ENCODE assay signal across 20 mouse cellular contexts in the genomic region with DNA sequence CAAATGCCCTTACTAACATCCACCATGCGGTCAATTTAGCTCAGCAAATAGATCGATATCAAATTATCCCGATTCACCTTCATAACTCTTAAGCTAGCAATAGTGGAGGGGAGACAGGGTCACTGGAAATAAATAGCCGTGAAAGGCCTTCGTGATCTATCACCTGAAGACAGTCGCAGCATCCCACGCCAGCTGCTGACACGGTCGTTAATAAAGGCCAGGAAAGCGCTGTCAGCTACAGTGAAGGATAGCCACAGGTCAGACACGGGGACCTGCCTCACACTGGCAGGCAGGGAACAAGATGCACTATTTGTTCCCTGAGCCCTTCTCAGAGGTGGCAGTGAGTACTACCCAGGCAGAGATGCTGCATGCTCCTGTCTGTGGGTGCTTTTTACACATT. TPM values are rescaled to one million over a fixed set of nuclear protein-coding genes. Genes with fewer than 3 reads are reported as not detected.
DNase-seq lines count a peak whose midpoint lies in the region; ATAC-seq and TF ChIP-seq lines count a peak whose summit lies in the region.
"Had no signal": no experiment of that assay in that cellular context is flagged by ENCODE, and none has a peak within 500 bp of the region (broad histone marks: within the 10 kb centered on the region; RNA-seq: fewer than 3 reads in every experiment).

No protein-coding gene starts in this region.

- peaks cover 33% of the 10 kb centered on the region for H3K4me1 ChIP-seq in hindbrain, embryonic 12.5 days
- H3K4me1 ChIP-seq in hindbrain, postnatal 0 days (ENCODE audit: insufficient read depth, low read length): peaks cover 4% of the 10 kb centered on the region; the same call in 1 of the 2 replicates
- H3K4me1 ChIP-seq in kidney, embryonic 16.5 days (ENCODE audit: insufficient read depth, low read length): peaks cover 12% of the 10 kb centered on the region
- H3K4me1 ChIP-seq in neural tube, embryonic 13.5 days (replicated peaks): peaks cover 34% of the 10 kb centered on the region
- peaks cover 7% of the 10 kb centered on the region for H3K4me1 ChIP-seq in neural tube, embryonic 15.5 days
- peaks cover 8% of the 10 kb centered on the region for H3K4me1 ChIP-seq in thymus, adult 2 months (replicated peaks; ENCODE audit: control insufficient read depth, insufficient read depth, low read length)

- H3K4me2 ChIP-seq in hindbrain, embryonic 12.5 days (replicated peaks): no peak overlapping the region
- H3K4me2 ChIP-seq in hindbrain, postnatal 0 days (ENCODE audit: low read depth, low read length): no peak overlapping the region
- H3K4me2 ChIP-seq in kidney, embryonic 16.5 days (replicated peaks; ENCODE audit: low read depth, low read length): no peak overlapping the region
- no peak overlapping the region for H3K4me2 ChIP-seq in neural tube, embryonic 13.5 days
- H3K4me2 ChIP-seq in neural tube, embryonic 15.5 days: no peak overlapping the region
- H3K4me2 ChIP-seq: embryonic facial prominence, embryonic 13.5 days; forebrain, embryonic 12.5 days had no signal

- peak overlapping the region; percentile 57; the same call in 1 of the 2 replicates for H3K27ac ChIP-seq in hindbrain, embryonic 12.5 days
- H3K27ac ChIP-seq in hindbrain, postnatal 0 days: no peak overlapping the region
- no peak overlapping the region for H3K27ac ChIP-seq in kidney, embryonic 16.5 days (ENCODE audit: low read length)
- peak overlapping the region; percentile 10; the same call in 1 of the 2 replicates for H3K27ac ChIP-seq in neural tube, embryonic 13.5 days (replicated peaks)
- H3K27ac ChIP-seq in neural tube, embryonic 15.5 days (replicated peaks): no peak overlapping the region
- H3K27ac ChIP-seq in thymus, adult 2 months (ENCODE audit: control insufficient read depth, insufficient read depth, low read length): no peak overlapping the region
- H3K27ac ChIP-seq: embryonic facial prominence, embryonic 13.5 days; forebrain, embryonic 12.5 days; heart, embryonic 10.5 days had no signal

- H3K36me3 ChIP-seq in hindbrain, embryonic 12.5 days: no peaks in the 10 kb centered on the region
- no peaks in the 10 kb centered on the region for H3K36me3 ChIP-seq in hindbrain, postnatal 0 days (ENCODE audit: insufficient read depth, low read length)
- H3K36me3 ChIP-seq in kidney, embryonic 16.5 days (ENCODE audit: insufficient read depth, low read length): no peaks in the 10 kb centered on the region
- no peaks in the 10 kb centered on the region for H3K36me3 ChIP-seq in neural tube, embryonic 13.5 days
- no peaks in the 10 kb centered on the region for H3K36me3 ChIP-seq in neural tube, embryonic 15.5 days
- no peaks in the 10 kb centered on the region for H3K36me3 ChIP-seq in thymus, adult 2 months (ENCODE audit: control insufficient read depth, insufficient read depth, low read length)
- H3K36me3 ChIP-seq: forebrain, embryonic 12.5 days had no signal

- DNase-seq in hindbrain, postnatal 0 days (ENCODE audit: low spot score): no peak
- no peak for DNase-seq in kidney, postnatal 10 days
- DNase-seq in thymus, adult 2 months: no peak
- DNase-seq: adrenal gland, adult 2 months; adrenal gland, postnatal 25 days; cerebellum, adult 18-20 months; cerebellum, adult 9-11 months; cerebellum, postnatal 36 days; gastrocnemius, postnatal 10 days; heart, adult 18-20 months; heart, postnatal 10 days; heart, postnatal 4 days had no signal

- no peak for ATAC-seq in hindbrain, embryonic 12.5 days (ENCODE audit: low FRiP score)
- ATAC-seq in hindbrain, postnatal 0 days: no peak
- 0 out of 2 replicates have a peak, but pooled peaks have one; percentile 23 for ATAC-seq in kidney, embryonic 16.5 days (ENCODE audit: low FRiP score, low TSS enrichment)
- no peak for ATAC-seq in neural tube, embryonic 13.5 days (ENCODE audit: low read depth)
- no peak for ATAC-seq in neural tube, embryonic 15.5 days (ENCODE audit: low FRiP score)
- ATAC-seq: forebrain, embryonic 16.5 days had no signal

- H3K9me3 ChIP-seq in hindbrain, embryonic 12.5 days (replicated peaks): no peaks in the 10 kb centered on the region
- H3K9me3 ChIP-seq in hindbrain, postnatal 0 days (ENCODE audit: low read length): no peaks in the 10 kb centered on the region
- H3K9me3 ChIP-seq in kidney, embryonic 16.5 days (ENCODE audit: low read length): no peaks in the 10 kb centered on the region
- no peaks in the 10 kb centered on the region for H3K9me3 ChIP-seq in neural tube, embryonic 13.5 days
- no peaks in the 10 kb centered on the region for H3K9me3 ChIP-seq in neural tube, embryonic 15.5 days (replicated peaks)
- H3K9me3 ChIP-seq: embryonic facial prominence, embryonic 13.5 days; forebrain, embryonic 12.5 days; heart, embryonic 10.5 days had no signal

- no peaks in the 10 kb centered on the region for H3K27me3 ChIP-seq in hindbrain, embryonic 12.5 days
- H3K27me3 ChIP-seq in hindbrain, postnatal 0 days (ENCODE audit: insufficient read depth, low read length): no peaks in the 10 kb centered on the region
- H3K27me3 ChIP-seq in kidney, embryonic 16.5 days (ENCODE audit: insufficient read depth, low read length): no peaks in the 10 kb centered on the region
- no peaks in the 10 kb centered on the region for H3K27me3 ChIP-seq in neural tube, embryonic 13.5 days
- H3K27me3 ChIP-seq in neural tube, embryonic 15.5 days (replicated peaks): no peaks in the 10 kb centered on the region
- H3K27me3 ChIP-seq in thymus, adult 2 months (ENCODE audit: control insufficient read depth, insufficient read depth, low read length): no peaks in the 10 kb centered on the region
- H3K27me3 ChIP-seq: embryonic facial prominence, embryonic 13.5 days had no signal

- H3K9ac ChIP-seq in hindbrain, embryonic 12.5 days: no peak overlapping the region
- no peak overlapping the region for H3K9ac ChIP-seq in hindbrain, postnatal 0 days (replicated peaks; ENCODE audit: low read length)
- H3K9ac ChIP-seq in kidney, embryonic 16.5 days (replicated peaks; ENCODE audit: low read length): no peak overlapping the region
- no peak overlapping the region for H3K9ac ChIP-seq in neural tube, embryonic 13.5 days
- H3K9ac ChIP-seq in neural tube, embryonic 15.5 days (replicated peaks): no peak overlapping the region
- H3K9ac ChIP-seq: embryonic facial prominence, embryonic 13.5 days; forebrain, embryonic 12.5 days had no signal

- 61% methylated on average over 11 of the region's 11 CpGs for WGBS in hindbrain, embryonic 12.5 days
- 65% methylated on average over 11 of the region's 11 CpGs for WGBS in hindbrain, postnatal 0 days
- WGBS in kidney, embryonic 16.5 days: 17% methylated on average over 11 of the region's 11 CpGs
- WGBS in neural tube, embryonic 13.5 days: 45% methylated on average over 11 of the region's 11 CpGs
- WGBS in neural tube, embryonic 15.5 days: 54% methylated on average over 11 of the region's 11 CpGs
- 92% methylated on average over 11 of the region's 11 CpGs for WGBS in thymus, adult 2 months

- no peak for TF ChIP-seq POLR2A in thymus, adult 2 months (IDR thresholded peaks at IDR 0.05; ENCODE audit: control insufficient read depth, extremely low read depth, insufficient read depth, low read length, poor library complexity)

- no peak for TF ChIP-seq CTCF in hindbrain, postnatal 0 days (IDR thresholded peaks at IDR 0.05; ENCODE audit: low read depth)
- TF ChIP-seq CTCF in thymus, adult 2 months (IDR thresholded peaks at IDR 0.05; ENCODE audit: borderline replicate concordance, control insufficient read depth, extremely low read depth, insufficient read depth, low read length, poor library complexity): no peak

- no peak overlapping the region for H3K4me3 ChIP-seq in hindbrain, embryonic 12.5 days
- no peak overlapping the region for H3K4me3 ChIP-seq in hindbrain, postnatal 0 days (ENCODE audit: low read length)
- no peak overlapping the region for H3K4me3 ChIP-seq in kidney, embryonic 16.5 days (ENCODE audit: low read length)
- H3K4me3 ChIP-seq in neural tube, embryonic 13.5 days: no peak overlapping the region
- H3K4me3 ChIP-seq in neural tube, embryonic 15.5 days (replicated peaks): no peak overlapping the region
- no peak overlapping the region for H3K4me3 ChIP-seq in thymus, adult 2 months (ENCODE audit: control insufficient read depth, insufficient read depth, low read length)
- H3K4me3 ChIP-seq: embryonic facial prominence, embryonic 13.5 days; forebrain, embryonic 12.5 days; heart, embryonic 10.5 days had no signal

RNA-seq across cellular contexts. Expression of a gene that starts 28.0 kb away (rescaled TPM):
- polyA plus RNA-seq in hindbrain, embryonic 12.5 days (2016; fragmentation: Nextera tagmentation; extraction: Ambion mirVana): 1.9 and 6.1 TPM in 2 replicates
- 0.72 and 0.84 TPM in 2 replicates for total RNA-seq in hindbrain, postnatal 0 days (2014; rRNA removed)
- polyA plus RNA-seq in hindbrain, postnatal 0 days (2015; fragmentation: Nextera tagmentation; extraction: Ambion mirVana): 2.3 and 2.4 TPM in 2 replicates
- polyA plus RNA-seq in kidney, embryonic 16.5 days (2015; fragmentation: Nextera tagmentation; extraction: Ambion mirVana): 1.3 and 1.8 TPM in 2 replicates
- polyA plus RNA-seq in neural tube, embryonic 13.5 days (2015; fragmentation: Nextera tagmentation; extraction: Ambion mirVana): 2.7 and 3.5 TPM in 2 replicates
- polyA plus RNA-seq in neural tube, embryonic 15.5 days (2015; fragmentation: Nextera tagmentation; extraction: Ambion mirVana): 2.7 and 3.2 TPM in 2 replicates
- 0.11 and 0.13 TPM in 2 replicates for polyA plus RNA-seq in thymus, adult 2 months (2012; rRNA removed)
- total RNA-seq: heart, adult 18-20 months had no signal

RNA-seq across cellular contexts. Expression of a gene that starts 44.5 kb away (rescaled TPM):
- 15.1 and 17.6 TPM in 2 replicates for polyA plus RNA-seq in hindbrain, embryonic 12.5 days (2016; fragmentation: Nextera tagmentation; extraction: Ambion mirVana)
- total RNA-seq in hindbrain, postnatal 0 days (2014; rRNA removed): 19.9 and 22.3 TPM in 2 replicates
- polyA plus RNA-seq in hindbrain, postnatal 0 days (2015; fragmentation: Nextera tagmentation; extraction: Ambion mirVana): 18.6 and 20.6 TPM in 2 replicates
- 22.7 and 22.9 TPM in 2 replicates for polyA plus RNA-seq in kidney, embryonic 16.5 days (2015; fragmentation: Nextera tagmentation; extraction: Ambion mirVana)
- 15.6 and 17.1 TPM in 2 replicates for polyA plus RNA-seq in neural tube, embryonic 13.5 days (2015; fragmentation: Nextera tagmentation; extraction: Ambion mirVana)
- 15.2 and 20.3 TPM in 2 replicates for polyA plus RNA-seq in neural tube, embryonic 15.5 days (2015; fragmentation: Nextera tagmentation; extraction: Ambion mirVana)
- polyA plus RNA-seq in thymus, adult 2 months (2012; rRNA removed): 17.5 and 19.6 TPM in 2 replicates

Comparison
In these comparisons a context has a peak if more than half of its experiments do, and no peak if none do; other contexts are left out.
1. H3K27ac ChIP-seq: peak in hindbrain, embryonic 12.5 days (single experiment) and neural tube, embryonic 13.5 days (single experiment); none in hindbrain, postnatal 0 days (single experiment), kidney, embryonic 16.5 days (single experiment), neural tube, embryonic 15.5 days (single experiment) and thymus, adult 2 months (single experiment).